7 mouse cellular contexts compared by ENCODE assay signal in genomic region chr1:167392687-167393086, GRCm38 (mm10). TPM values are rescaled to one million over a fixed set of nuclear protein-coding genes. Genes with fewer than 3 reads are reported as not detected.
A peak's percentile ranks its signal among the peaks of the same experiment; 100 is the strongest.
DNase-seq lines count a peak whose midpoint lies in the region; ATAC-seq and TF ChIP-seq lines count a peak whose summit lies in the region.

No protein-coding gene starts in this region.

- H3K9ac ChIP-seq in forebrain, embryonic 12.5 days: no peak overlapping the region
- H3K9ac ChIP-seq in intestine, postnatal 0 days (ENCODE audit: low read depth, low read length): peak overlapping the region; percentile 54
- H3K9ac ChIP-seq in midbrain, embryonic 13.5 days (replicated peaks): peak overlapping the region; percentile 73

- TF ChIP-seq CTCF in intestine, postnatal 0 days (IDR thresholded peaks at IDR 0.05; ENCODE audit: low read depth): no peak

- peaks cover 25% of the 10 kb centered on the region for H3K27me3 ChIP-seq in forebrain, embryonic 12.5 days
- H3K27me3 ChIP-seq in intestine, postnatal 0 days (replicated peaks; ENCODE audit: control insufficient read depth, insufficient read depth, low read length): no peaks in the 10 kb centered on the region
- H3K27me3 ChIP-seq in midbrain, embryonic 13.5 days: peaks cover 25% of the 10 kb centered on the region

- peaks cover 14% of the 10 kb centered on the region for H3K4me1 ChIP-seq in forebrain, embryonic 12.5 days
- H3K4me1 ChIP-seq in intestine, postnatal 0 days (replicated peaks; ENCODE audit: control insufficient read depth, insufficient read depth, low read length): peaks cover 5% of the 10 kb centered on the region; the same call in 1 of the 2 replicates
- H3K4me1 ChIP-seq in midbrain, embryonic 13.5 days (replicated peaks): peaks cover 14% of the 10 kb centered on the region

- intact Hi-C loops in gastrocnemius, postnatal 36 days (cut with DNase I): no loop called here

- H3K9me3 ChIP-seq in forebrain, embryonic 12.5 days: no peaks in the 10 kb centered on the region
- no peaks in the 10 kb centered on the region for H3K9me3 ChIP-seq in intestine, postnatal 0 days (ENCODE audit: control insufficient read depth)
- H3K9me3 ChIP-seq in midbrain, embryonic 13.5 days: no peaks in the 10 kb centered on the region

- no peaks in the 10 kb centered on the region for H3K36me3 ChIP-seq in forebrain, embryonic 12.5 days (replicated peaks)
- H3K36me3 ChIP-seq in intestine, postnatal 0 days (ENCODE audit: control insufficient read depth, insufficient read depth): no peaks in the 10 kb centered on the region
- H3K36me3 ChIP-seq in midbrain, embryonic 13.5 days: no peaks in the 10 kb centered on the region

- WGBS in forebrain, embryonic 12.5 days: 14% methylated on average over 8 of the region's 8 CpGs
- WGBS in intestine, postnatal 0 days: 2% methylated on average over 8 of the region's 8 CpGs
- 11% methylated on average over 8 of the region's 8 CpGs for WGBS in midbrain, embryonic 13.5 days

- peak overlapping the region; percentile 90 for H3K4me2 ChIP-seq in forebrain, embryonic 12.5 days
- H3K4me2 ChIP-seq in intestine, postnatal 0 days (replicated peaks; ENCODE audit: low read depth): peak overlapping the region; percentile 87
- H3K4me2 ChIP-seq in midbrain, embryonic 13.5 days (replicated peaks): peak overlapping the region; percentile 87

- peak overlapping the region; percentile 64 for H3K4me3 ChIP-seq in forebrain, embryonic 12.5 days (replicated peaks)
- H3K4me3 ChIP-seq in intestine, postnatal 0 days (ENCODE audit: low read depth, low read length): peak overlapping the region; percentile 74
- peak overlapping the region; percentile 67 for H3K4me3 ChIP-seq in midbrain, embryonic 13.5 days (replicated peaks)

- no peak overlapping the region for H3K27ac ChIP-seq in forebrain, embryonic 12.5 days
- H3K27ac ChIP-seq in intestine, postnatal 0 days (ENCODE audit: low read depth, low read length): peak overlapping the region; percentile 83
- no peak overlapping the region for H3K27ac ChIP-seq in midbrain, embryonic 13.5 days

- DNase-seq in right cerebral cortex, adult 2 months (ENCODE audit: low spot score in 2 of 2): peak; percentile 32 to 49
- DNase-seq in right cerebral cortex, postnatal 14 days: no peak
- peak; percentile 43 for DNase-seq in cerebellum, adult 11 months
- no peak for DNase-seq in gastrocnemius, postnatal 36 days

- no peak for ATAC-seq in forebrain, embryonic 12.5 days (ENCODE audit: low FRiP score)
- ATAC-seq in intestine, postnatal 0 days: no peak
- ATAC-seq in midbrain, embryonic 13.5 days: no peak

RNA-seq across cellular contexts. Expression of gene Mgst3, which starts 1.0 kb away (rescaled TPM):
- polyA plus RNA-seq in forebrain, embryonic 12.5 days (2016; fragmentation: Nextera tagmentation; extraction: Ambion mirVana): 37.9 TPM in 2 replicates
- polyA plus RNA-seq in intestine, postnatal 0 days (2015; fragmentation: Nextera tagmentation; extraction: Ambion mirVana): 305 and 323 TPM in 2 replicates
- polyA plus RNA-seq in midbrain, embryonic 13.5 days (2015; fragmentation: Nextera tagmentation; extraction: Ambion mirVana): 80.2 and 83.6 TPM in 2 replicates
- 100 to 1,000 TPM; 108 to 112 TPM for total RNA-seq in gastrocnemius, postnatal 36 days (2021)

RNA-seq across cellular contexts. Expression of gene Aldh9a1, which starts 42.9 kb away (rescaled TPM):
- 33.0 and 35.7 TPM in 2 replicates for polyA plus RNA-seq in forebrain, embryonic 12.5 days (2016; fragmentation: Nextera tagmentation; extraction: Ambion mirVana)
- polyA plus RNA-seq in intestine, postnatal 0 days (2015; fragmentation: Nextera tagmentation; extraction: Ambion mirVana): 185 and 214 TPM in 2 replicates
- polyA plus RNA-seq in midbrain, embryonic 13.5 days (2015; fragmentation: Nextera tagmentation; extraction: Ambion mirVana): 27.9 and 28.1 TPM in 2 replicates
- total RNA-seq in gastrocnemius, postnatal 36 days (2021): 1 to 10 TPM; 2.6 to 4.5 TPM

Comparison
In these comparisons a context has a peak if more than half of its experiments do, and no peak if none do; other contexts are left out.
1. DNase-seq: peak in right cerebral cortex, adult 2 months (2 of 2) and cerebellum, adult 11 months (single experiment); none in right cerebral cortex, postnatal 14 days (single experiment) and gastrocnemius, postnatal 36 days (0 of 2).
2. Peak in every context shown above with its lines, with median percentiles within 50 percentile points of each other: H3K4me2 ChIP-seq and H3K4me3 ChIP-seq.